Mouse (Mus musculus): ENCODE measurements around the gene Dnaic1. TPM values are rescaled to one million over a fixed set of nuclear protein-coding genes. Genes with fewer than 3 reads are reported as not detected.

The Dnaic1 gene
- polyA plus RNA-seq, 1 experiment from 2014 or later: 1.9 TPM

Other genes starting within 250 kb of the Dnaic1 start
- gene Ubap1, start 220.8 kb upstream of the Dnaic1 start, polyA plus RNA-seq (2014; fragmentation: Nextera tagmentation; extraction: Ambion mirVana): 71.4 and 88.1 TPM in 2 replicates
- gene Kif24, start 104.9 kb upstream of the Dnaic1 start, polyA plus RNA-seq (2014; fragmentation: Nextera tagmentation; extraction: Ambion mirVana): 14.9 and 15.8 TPM in 2 replicates
- gene Nudt2, start 104.6 kb upstream of the Dnaic1 start, polyA plus RNA-seq (2014; fragmentation: Nextera tagmentation; extraction: Ambion mirVana): 64.7 and 68.0 TPM in 2 replicates
- 8.7 and 9.2 TPM in 2 replicates for gene AI464131, start 66.7 kb upstream of the Dnaic1 start, polyA plus RNA-seq (2014; fragmentation: Nextera tagmentation; extraction: Ambion mirVana)
- 4.8 and 5.2 TPM in 2 replicates for gene 1110017D15Rik, start 52.4 kb upstream of the Dnaic1 start, polyA plus RNA-seq (2014; fragmentation: Nextera tagmentation; extraction: Ambion mirVana)
- 6.2 and 6.7 TPM in 2 replicates for gene Fam219a, start 237 bp upstream of the Dnaic1 start, polyA plus RNA-seq (2014; fragmentation: Nextera tagmentation; extraction: Ambion mirVana)
- gene Enho, start 70.5 kb downstream of the Dnaic1 start, polyA plus RNA-seq (2014; fragmentation: Nextera tagmentation; extraction: Ambion mirVana): 28.1 and 34.5 TPM in 2 replicates
- gene Cntfr, start 127.3 kb downstream of the Dnaic1 start, polyA plus RNA-seq (2014; fragmentation: Nextera tagmentation; extraction: Ambion mirVana): 35.2 and 37.1 TPM in 2 replicates
- gene Il11ra1, start 130.2 kb downstream of the Dnaic1 start, polyA plus RNA-seq (2014; fragmentation: Nextera tagmentation; extraction: Ambion mirVana): 65.0 and 66.9 TPM in 2 replicates
- gene Rpp25l, start 143.8 kb downstream of the Dnaic1 start, polyA plus RNA-seq (2014; fragmentation: Nextera tagmentation; extraction: Ambion mirVana): 92.0 and 92.5 TPM in 2 replicates
- gene Dctn3, start 153.4 kb downstream of the Dnaic1 start, polyA plus RNA-seq (2014; fragmentation: Nextera tagmentation; extraction: Ambion mirVana): 135 and 142 TPM in 2 replicates
- gene Arid3c, start 161.4 kb downstream of the Dnaic1 start, polyA plus RNA-seq (2014; fragmentation: Nextera tagmentation; extraction: Ambion mirVana): 0.59 and 0.80 TPM in 2 replicates
- 18.4 and 21.4 TPM in 2 replicates for gene Galt, start 185.5 kb downstream of the Dnaic1 start, polyA plus RNA-seq (2014; fragmentation: Nextera tagmentation; extraction: Ambion mirVana)
- gene Sigmar1, start 186.4 kb downstream of the Dnaic1 start, polyA plus RNA-seq (2014; fragmentation: Nextera tagmentation; extraction: Ambion mirVana): 75.9 and 84.1 TPM in 2 replicates
- 67.6 and 74.3 TPM in 2 replicates for gene Ccl27a, start 204.5 kb downstream of the Dnaic1 start, polyA plus RNA-seq (2014; fragmentation: Nextera tagmentation; extraction: Ambion mirVana)

Measured in forebrain, embryonic 11.5 days (tissue).